Mouse (Mus musculus) hindbrain, embryonic 11.5 days (tissue): ENCODE measurements around the gene Pskh1. TPM values are rescaled to one million over a fixed set of nuclear protein-coding genes. Genes with fewer than 3 reads are reported as not detected.
A peak's percentile ranks its signal among the peaks of the same experiment; 100 is the strongest.

Experiments
- ATAC-seq: fragments of 200-750 bp; cut with Nextera tagmentation; 2 replicates; pipeline ENCODE4 v1.8.0; 2017; ENCODE audit warnings: mild to moderate bottlenecking, moderate TSS enrichment, moderate library complexity; ENCODE audit not compliant: low FRiP score
- DNase-seq: peaks from one replicate; pipeline ENCODE4 v3.0.0-alpha.2; 2015; ENCODE audit warnings: low spot score
- H3K27ac ChIP-seq: fragments of 300-500 bp; sonication (generic); 2 replicates; pipeline ENCODE4 v1.5.1; 2014; ENCODE audit warnings: mild to moderate bottlenecking, low read depth, low read length
- H3K27me3 ChIP-seq: fragments of 300-500 bp; sonication (generic); 2 replicates; pipeline ENCODE4 v1.6.1; 2014; ENCODE audit warnings: mild to moderate bottlenecking, low read length, moderate library complexity, mixed read lengths; ENCODE audit not compliant: control insufficient read depth, insufficient read depth
- H3K36me3 ChIP-seq: fragments of 300-500 bp; sonication (generic); 2 replicates; pipeline ENCODE4 v1.6.1; 2014; ENCODE audit warnings: mild to moderate bottlenecking, low read length, moderate library complexity, mixed read lengths; ENCODE audit not compliant: control insufficient read depth, insufficient read depth
- H3K4me1 ChIP-seq: fragments of 300-500 bp; sonication (generic); replicated peaks from 2 replicates; pipeline ENCODE4 v1.6.1; 2014; ENCODE audit warnings: low read length, mixed read lengths; ENCODE audit not compliant: control insufficient read depth, insufficient read depth
- H3K4me2 ChIP-seq: fragments of 300-500 bp; sonication (generic); replicated peaks from 2 replicates; pipeline ENCODE4 v1.6.1; 2014; ENCODE audit warnings: mild to moderate bottlenecking, low read depth, low read length
- H3K4me3 ChIP-seq: fragments of 300-500 bp; sonication (generic); 2 replicates; pipeline ENCODE4 v1.5.1; 2014; ENCODE audit warnings: low read depth, low read length
- H3K9ac ChIP-seq: fragments of 300-500 bp; sonication (generic); 2 replicates; pipeline ENCODE4 v1.6.1; 2014; ENCODE audit warnings: low read depth, low read length
- H3K9me3 ChIP-seq: fragments of 300-500 bp; sonication (generic); 2 replicates; pipeline ENCODE4 v1.6.1; 2016; ENCODE audit warnings: low read length; ENCODE audit not compliant: control insufficient read depth
- WGBS: fragments of 180-500 bp; shearing (Covaris S2); extraction: QIAGEN DNeasy Blood & Tissue Kit; methylation state at CpG from one replicate; pipeline ENCODE4 v1.1.7; 2014; 5-methylcytosine and 5-hydroxymethylcytosine counted together
- polyA plus RNA-seq: library from polyadenylated mRNA; unstranded; fragments of >200 nt; fragmentation: Nextera tagmentation; extraction: Ambion mirVana; gene quantifications from 2 replicates; pipeline ENCODE4 v1.2.1, GENCODE M21; 2014

Pskh1 gene
- 11.1 and 12.5 TPM in 2 replicates for polyA plus RNA-seq

- H3K27ac ChIP-seq: peak within 1 kb of the TSS; percentile 79
- peak; percentile 97 for ATAC-seq
- H3K4me1 ChIP-seq: no peaks in the 10 kb centered on the region
- H3K36me3 ChIP-seq: no peaks in the 10 kb centered on the region
- peak within 1 kb of the TSS; percentile 80 for H3K4me2 ChIP-seq
- H3K27me3 ChIP-seq: no peaks in the 10 kb centered on the region
- peak within 1 kb of the TSS; percentile 95 for H3K9ac ChIP-seq
- H3K4me3 ChIP-seq: peak within 1 kb of the TSS; percentile 92
- H3K9me3 ChIP-seq: no peaks in the 10 kb centered on the region
- DNase-seq: peak; percentile 96
- WGBS: under 1% methylated on average over 67 of the region's 68 CpGs
These were observed at the start of gene Pskh1 for GRCm38 (mm10) chr8:105900180-105900940. Pskh1 (plus strand) TSS chr8:105900441.

- Histone ChIP-seq H3K27me3 (no peaks in the 10 kb centered on the region), H3K4me1 (peaks cover 5% of the 10 kb centered on the region), H3K4me3 (no peak overlapping the region; the same call in 1 of the 2 replicates), H3K9ac (no peak overlapping the region; the same call in 1 of the 2 replicates), H3K4me2 (peak overlapping the region; percentile 29), H3K36me3 (no peaks in the 10 kb centered on the region), H3K9me3 (no peaks in the 10 kb centered on the region), H3K27ac (no peak overlapping the region)
- 83% methylated on average over 7 of the region's 7 CpGs for WGBS
- DNase-seq (no peak), ATAC-seq (no peak)
These were observed 49.6 kb upstream of the Pskh1 start for GRCm38 (mm10) chr8:105850611-105851010.

- H3K27me3 ChIP-seq: no peaks in the 10 kb centered on the region
- ATAC-seq: peak; percentile 81
- DNase-seq: peak; percentile 95
- peak overlapping the region; percentile 88 for H3K9ac ChIP-seq
- H3K4me1 ChIP-seq: peaks cover 11% of the 10 kb centered on the region
- WGBS: under 1% methylated on average over 34 of the region's 34 CpGs
- no peak overlapping the region; the same call in 1 of the 2 replicates for H3K27ac ChIP-seq
- H3K4me2 ChIP-seq: peak overlapping the region; percentile 66
- H3K4me3 ChIP-seq: peak overlapping the region; percentile 67
- H3K9me3 ChIP-seq: no peaks in the 10 kb centered on the region
- H3K36me3 ChIP-seq: no peaks in the 10 kb centered on the region
These were observed 48.5 kb upstream of the Pskh1 start for GRCm38 (mm10) chr8:105851651-105852143.

GRCm38 (mm10) chr8:105852146-105852729 lies 48.0 kb upstream of the Pskh1 start:
- H3K4me3 ChIP-seq: no peak overlapping the region
- no peak overlapping the region for H3K27ac ChIP-seq
- ATAC-seq (no peak), DNase-seq (no peak)
- no peak overlapping the region for H3K4me2 ChIP-seq
- H3K36me3 ChIP-seq: no peaks in the 10 kb centered on the region
- no peak overlapping the region for H3K9ac ChIP-seq
- no peaks in the 10 kb centered on the region for H3K9me3 ChIP-seq
- 82% methylated on average over 12 of the region's 12 CpGs for WGBS
- no peaks in the 10 kb centered on the region for H3K27me3 ChIP-seq
- peaks cover 11% of the 10 kb centered on the region for H3K4me1 ChIP-seq

- no peaks in the 10 kb centered on the region for H3K9me3 ChIP-seq
These were observed 47.1 kb upstream of the Pskh1 start, which contains the start of gene Cenpt for GRCm38 (mm10) chr8:105853178-105853577. Cenpt (minus strand) TSS chr8:105853278.

GRCm38 (mm10) chr8:105854303-105854702 lies 45.9 kb upstream of the Pskh1 start:
- H3K27ac ChIP-seq: no peak overlapping the region
- H3K9me3 ChIP-seq: no peaks in the 10 kb centered on the region
- H3K4me2 ChIP-seq: 0 out of 2 replicates have a peak overlapping the region, but pooled peaks have one; percentile 11
- DNase-seq: no peak
- no peak for ATAC-seq
- peak overlapping the region; percentile 86; the same call in 1 of the 2 replicates for H3K9ac ChIP-seq
- peak overlapping the region; percentile 78 for H3K4me3 ChIP-seq
- no peaks in the 10 kb centered on the region for H3K36me3 ChIP-seq
- WGBS: 29% methylated on average over 8 of the region's 8 CpGs
- H3K4me1 ChIP-seq: peaks cover 13% of the 10 kb centered on the region
- H3K27me3 ChIP-seq: no peaks in the 10 kb centered on the region

More at GRCm38 (mm10) chr8:105853178-105853577, 47.1 kb upstream of the Pskh1 start, which contains the start of gene Cenpt:
- Histone ChIP-seq H3K27me3 (no peaks in the 10 kb centered on the region), H3K9ac (no peak within 1 kb of the TSS), H3K4me2 (no peak within 1 kb of the TSS), H3K36me3 (no peaks in the 10 kb centered on the region), H3K4me3 (no peak within 1 kb of the TSS), H3K27ac (no peak within 1 kb of the TSS), H3K4me1 (peaks cover 13% of the 10 kb centered on the region)
- ATAC-seq (no peak), DNase-seq (no peak)
- 89% methylated on average over 3 of the region's 3 CpGs for WGBS

- DNase-seq (peak; percentile 96), ATAC-seq (peak; percentile 91)
- Histone ChIP-seq H3K27me3 (no peaks in the 10 kb centered on the region), H3K4me2 (peak within 1 kb of the TSS; percentile 96), H3K4me3 (peak within 1 kb of the TSS; percentile 78), H3K27ac (peak within 1 kb of the TSS; percentile 82), H3K4me1 (peaks cover 13% of the 10 kb centered on the region), H3K36me3 (no peaks in the 10 kb centered on the region), H3K9ac (peak within 1 kb of the TSS; percentile 86), H3K9me3 (no peaks in the 10 kb centered on the region)
- under 1% methylated on average over 43 of the region's 43 CpGs for WGBS
These were observed 45.5 kb upstream of the Pskh1 start, which contains the start of gene Thap11 for GRCm38 (mm10) chr8:105854715-105855216. Thap11 (plus strand) TSS chr8:105855132.

- H3K4me2 ChIP-seq: peak overlapping the region; percentile 96
- H3K4me1 ChIP-seq: peaks cover 11% of the 10 kb centered on the region
- DNase-seq: peak; percentile 65
These were observed 44.7 kb upstream of the Pskh1 start for GRCm38 (mm10) chr8:105855248-105856167.

More at GRCm38 (mm10) chr8:105855248-105856167, 44.7 kb upstream of the Pskh1 start:
- Histone ChIP-seq H3K9ac (peak overlapping the region; percentile 86), H3K4me3 (peak overlapping the region; percentile 78), H3K27me3 (no peaks in the 10 kb centered on the region), H3K9me3 (no peaks in the 10 kb centered on the region), H3K27ac (peak overlapping the region; percentile 82), H3K36me3 (no peaks in the 10 kb centered on the region)
- peak; percentile 23; the same call in 1 of the 2 replicates for ATAC-seq
- under 1% methylated on average over 54 of the region's 71 CpGs for WGBS
